Mouse (Mus musculus) left cerebral cortex, postnatal 4 days (tissue): Measurements from ENCODE around the gene Npas2. TPM values are rescaled to one million over a fixed set of nuclear protein-coding genes. Genes with fewer than 3 reads are reported as not detected.
A peak's percentile ranks its signal among the peaks of the same experiment; 100 is the strongest.

ENCODE experiments used
- DNase-seq: peaks from one replicate; pipeline ENCODE4 v3.0.0-alpha.2; 2022
- intact Hi-C: fragments of 180-260 bp; cut with DNase I; formaldehyde crosslinking; loops from one replicate; pipeline ENCODE4 v1.15.1; 2025
- total RNA-seq, 2 experiments: library from RNA; stranded (reverse); gene quantifications; 2 replicates each; pipeline ENCODE4 v1.2.3; 2021

Gene Npas2
- total RNA-seq, 2 experiments from 2014 or later, result 36.5 to 38.2 TPM

DNA sequence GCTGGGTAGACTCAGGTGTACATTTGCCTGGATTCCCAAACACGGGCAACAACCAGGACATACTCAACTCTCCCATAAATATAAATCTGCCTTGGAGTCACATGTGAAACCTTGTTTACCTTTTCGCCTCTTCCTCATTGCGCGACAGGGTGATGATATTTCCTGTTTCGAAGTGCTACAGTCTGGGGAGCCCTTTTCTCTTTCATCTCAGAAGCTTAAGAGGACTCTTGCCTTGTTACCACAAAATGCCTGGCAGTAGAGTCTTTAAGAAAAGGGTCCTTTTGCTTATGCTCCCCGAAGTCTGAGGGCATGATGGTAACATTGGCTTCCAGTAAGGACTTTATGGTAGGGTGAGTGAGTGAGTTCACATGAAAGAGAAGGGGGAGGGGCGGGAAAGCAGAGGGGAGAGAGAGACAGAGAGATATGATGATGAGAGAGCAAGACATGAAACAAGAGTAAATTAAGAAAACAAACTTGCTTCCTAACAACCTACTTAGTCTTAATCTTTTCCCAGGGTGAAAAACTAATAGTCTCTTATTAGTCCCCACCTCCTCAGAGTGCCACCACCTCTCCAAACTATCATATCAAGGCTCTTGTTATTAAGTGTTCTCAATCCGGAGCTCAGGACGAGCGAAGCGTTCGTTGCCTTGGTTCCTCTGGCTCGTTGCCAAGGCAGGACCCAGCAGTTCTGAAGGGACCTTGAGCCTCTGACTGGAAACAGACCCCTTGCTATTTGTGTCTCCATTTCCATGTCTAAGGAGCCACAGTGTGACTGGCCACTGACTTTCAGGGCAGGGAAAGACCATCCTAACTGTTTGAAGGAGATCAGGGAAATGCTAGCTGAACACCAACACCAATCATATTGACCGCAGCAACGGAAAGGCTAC, 87.7 kb downstream of the Npas2 start:
- peak; percentile 57 for DNase-seq
- intact Hi-C loops, result no loop called here

DNA sequence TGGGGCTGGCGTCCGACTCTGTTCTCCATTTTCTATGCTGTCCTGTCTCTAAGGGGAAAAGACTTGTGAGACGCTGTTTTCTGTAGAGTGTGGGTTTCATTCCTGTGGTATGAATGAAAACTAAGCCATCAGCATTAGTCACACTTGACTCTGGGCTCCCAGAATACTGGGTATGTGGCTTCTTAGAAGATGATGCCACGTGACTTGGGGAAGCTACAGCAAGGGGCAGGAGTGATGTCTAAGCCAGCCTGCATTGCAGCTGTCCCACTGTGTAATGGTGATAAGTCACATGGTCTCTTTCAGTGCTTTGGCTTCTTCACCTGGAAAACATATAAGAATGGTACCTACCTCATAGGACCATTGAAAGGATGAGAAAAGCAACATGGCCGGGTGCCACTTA, 88.4 kb downstream of the Npas2 start:
- intact Hi-C loops, result no loop called here
- DNase-seq, result no peak

DNA sequence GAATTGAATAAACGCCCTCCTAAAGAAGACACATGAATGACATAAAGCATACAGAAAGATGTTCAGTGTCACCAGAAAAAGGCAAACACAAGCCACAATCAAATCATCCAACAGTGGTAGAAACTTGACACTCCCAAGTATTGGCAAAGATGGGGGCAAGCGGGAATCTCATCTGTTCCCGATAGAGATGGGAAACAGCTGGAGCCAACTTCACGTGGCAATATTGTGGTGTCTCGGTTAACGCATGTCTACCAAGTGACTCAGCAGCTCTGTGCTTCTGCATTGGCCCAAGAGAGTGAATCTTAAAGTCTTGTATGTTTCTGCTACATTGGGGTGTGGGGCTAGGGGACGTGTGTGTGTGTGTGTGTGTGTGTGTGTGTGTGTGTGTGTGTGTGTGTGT, 89.8 kb downstream of the Npas2 start:
- intact Hi-C loops, result no loop called here
- DNase-seq, result no peak

- intact Hi-C loops, result no loop called here
- peak; percentile 7 for DNase-seq
These were observed 91.3 kb downstream of the Npas2 start for GRCm38 (mm10) chr1:39284786-39285185.

GRCm38 (mm10) chr1:39287076-39287475, 93.5 kb downstream of the Npas2 start:
- intact Hi-C loops, result no loop called here
- DNase-seq, result no peak

- DNase-seq, result no peak
- intact Hi-C loops, result no loop called here
These were observed 94.3 kb downstream of the Npas2 start for GRCm38 (mm10) chr1:39287831-39288230.

DNA sequence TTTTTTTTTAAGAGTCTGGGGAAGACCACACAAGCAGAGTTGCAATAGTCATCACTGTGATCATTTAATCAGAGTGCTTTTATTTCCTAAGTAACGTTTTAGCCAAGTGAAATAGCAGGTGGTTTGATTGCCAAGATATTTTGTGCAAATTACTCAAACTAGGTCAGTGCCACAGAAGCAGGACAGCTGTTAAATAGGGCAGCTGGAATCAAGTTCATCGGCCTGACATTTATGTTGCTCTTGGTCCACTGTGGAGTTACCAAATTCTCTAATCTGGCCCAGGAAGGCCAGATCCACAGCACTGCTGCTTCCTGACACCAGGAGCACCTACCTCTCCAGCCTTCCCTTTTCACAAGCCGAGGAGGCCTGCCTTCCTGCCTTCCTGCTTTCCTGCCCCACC, 94.9 kb downstream of the Npas2 start:
- DNase-seq, result no peak
- intact Hi-C loops, result no loop called here

DNA sequence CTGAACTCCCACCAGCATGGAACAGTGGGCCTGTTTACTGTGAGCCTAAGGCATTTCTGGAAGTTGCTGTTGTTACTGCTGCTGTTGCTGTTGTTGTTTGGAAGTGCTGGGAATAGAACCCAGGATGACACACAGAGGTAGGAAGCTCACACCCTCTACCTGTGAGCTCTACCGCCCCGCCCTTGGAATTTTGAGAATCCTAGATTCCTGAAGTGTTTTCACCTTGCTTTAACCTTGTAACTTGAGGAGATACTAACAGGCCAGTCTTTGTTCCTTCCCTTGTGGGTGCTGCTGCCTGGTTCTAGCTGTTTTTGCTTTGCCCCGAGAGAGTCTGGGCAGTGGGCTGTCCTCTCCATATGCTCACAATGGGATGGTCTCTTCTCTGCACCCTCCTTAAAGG, 98.5 kb downstream of the Npas2 start:
- intact Hi-C loops, result no loop called here
- no peak for DNase-seq

- intact Hi-C loops, result no loop called here
- no peak for DNase-seq
These were observed 104.8 kb downstream of the Npas2 start for GRCm38 (mm10) chr1:39298294-39298693.

GRCm38 (mm10) chr1:39300243-39300642, 106.7 kb downstream of the Npas2 start:
- intact Hi-C loops, result no loop called here
- no peak for DNase-seq

DNA sequence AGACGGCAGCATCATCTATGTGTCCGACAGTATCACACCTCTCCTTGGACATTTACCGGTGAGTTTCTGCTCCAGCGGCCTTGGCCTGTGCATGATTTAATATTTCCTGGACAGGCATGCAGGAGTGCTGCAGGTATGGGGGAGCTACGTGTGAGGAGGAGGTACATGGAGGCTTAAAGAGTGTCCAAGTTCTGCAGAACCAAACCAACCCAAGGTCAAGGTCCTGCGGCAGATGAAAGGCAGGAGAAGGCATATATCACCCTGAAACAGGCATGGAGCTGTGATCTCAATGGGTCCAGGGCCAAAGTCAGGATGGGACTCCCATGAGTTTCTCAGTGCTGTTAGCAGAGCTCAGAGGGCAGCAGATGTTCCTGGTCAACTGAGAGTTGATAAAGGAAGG, 107.1 kb downstream of the Npas2 start:
- DNase-seq, result no peak
- intact Hi-C loops, result no loop called here

GRCm38 (mm10) chr1:39302246-39302645, 108.7 kb downstream of the Npas2 start:
- DNase-seq, result no peak
- intact Hi-C loops, result no loop called here

GRCm38 (mm10) chr1:39303054-39303649, 109.6 kb downstream of the Npas2 start:
- DNase-seq, result no peak
- intact Hi-C loops, result no loop called here

GRCm38 (mm10) chr1:39307291-39307690, 113.8 kb downstream of the Npas2 start:
- intact Hi-C loops, result no loop called here

GRCm38 (mm10) chr1:39307971-39308370, 114.4 kb downstream of the Npas2 start:
- no peak for DNase-seq
- intact Hi-C loops, result no loop called here

More at GRCm38 (mm10) chr1:39307291-39307690, 113.8 kb downstream of the Npas2 start:
- DNase-seq, result no peak

- intact Hi-C loops, result no loop called here
- DNase-seq, result no peak
These were observed 116.0 kb downstream of the Npas2 start for GRCm38 (mm10) chr1:39309548-39309947.

DNA sequence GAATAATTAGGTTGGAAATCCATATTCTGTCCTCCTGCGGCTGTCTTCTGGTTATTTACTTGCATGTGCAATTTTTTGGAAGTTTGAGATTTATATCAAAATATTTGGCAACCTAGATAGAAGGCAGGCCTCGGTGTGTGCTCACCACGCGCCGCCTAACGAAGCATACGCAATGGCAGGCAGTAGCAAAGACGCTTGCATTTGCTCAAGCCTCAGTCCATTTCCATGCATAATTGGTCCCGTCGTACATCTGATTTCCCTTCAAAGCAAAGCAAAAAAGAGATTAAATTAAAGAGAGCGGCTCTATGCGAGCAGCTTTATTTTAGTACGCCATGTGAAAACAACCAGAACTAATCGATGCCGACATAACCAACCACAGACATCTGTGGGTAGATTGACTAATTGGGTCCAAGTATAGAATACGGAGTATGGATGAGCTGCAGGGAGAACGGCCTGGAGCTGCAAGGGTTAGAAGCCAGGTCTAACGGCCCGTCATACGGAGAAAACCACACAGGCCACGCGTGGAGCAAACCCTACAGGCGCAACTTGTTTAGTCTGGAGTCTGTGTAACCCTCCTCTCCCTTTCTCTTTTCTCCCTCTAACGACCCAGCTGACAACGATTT, 118.9 kb downstream of the Npas2 start:
- intact Hi-C loops, result loop anchor here (10.0 kb wide), 1 partner anchor 118 kb away; the partner anchor contains the start of gene Npas2
- no peak for DNase-seq

DNA sequence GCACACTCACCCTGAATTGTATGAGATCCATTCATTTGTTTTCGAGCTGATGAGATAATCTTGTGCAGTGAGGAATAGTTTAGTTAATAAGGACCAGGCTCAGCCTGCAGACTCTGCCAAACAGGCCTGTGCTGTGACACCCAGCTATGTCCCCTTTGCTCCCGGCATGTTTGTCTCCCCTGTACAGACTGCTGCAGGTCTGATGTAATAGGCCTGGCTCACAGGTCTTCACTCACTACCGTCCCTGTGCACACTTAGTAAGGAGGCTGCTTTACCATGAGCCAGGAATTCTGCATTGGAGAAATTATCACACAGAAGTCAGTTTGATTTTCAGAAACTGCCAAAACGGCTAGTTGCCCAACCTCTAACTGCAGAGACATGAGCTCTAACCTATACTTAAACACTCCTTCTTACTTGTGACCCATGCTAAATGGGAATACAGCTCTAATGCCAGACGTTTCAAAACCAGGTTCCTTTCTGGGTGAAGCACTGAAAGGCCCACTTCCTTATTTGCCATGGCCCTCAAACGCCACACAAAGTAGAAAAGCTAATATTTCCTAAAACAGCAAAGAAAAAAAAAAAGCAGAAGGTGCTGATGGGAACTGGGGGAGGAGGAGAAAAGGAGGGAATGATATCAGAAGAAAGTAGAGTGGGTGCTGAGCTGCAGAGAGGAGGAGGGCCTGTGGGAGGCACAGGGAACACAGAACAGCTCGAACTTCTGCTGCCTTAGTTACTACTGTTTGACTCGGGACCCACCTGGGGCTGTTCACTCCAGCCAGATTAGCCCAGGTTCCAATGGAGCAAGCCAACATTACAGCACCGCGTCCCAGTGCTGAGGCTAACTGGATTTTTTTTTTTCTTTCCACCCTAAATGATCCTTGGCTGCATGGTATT, 120.1 kb downstream of the Npas2 start:
- intact Hi-C loops, result loop anchor here (10.0 kb wide), 1 partner anchor 119 kb away; the partner anchor contains the start of gene Npas2
- DNase-seq, result no peak

DNA sequence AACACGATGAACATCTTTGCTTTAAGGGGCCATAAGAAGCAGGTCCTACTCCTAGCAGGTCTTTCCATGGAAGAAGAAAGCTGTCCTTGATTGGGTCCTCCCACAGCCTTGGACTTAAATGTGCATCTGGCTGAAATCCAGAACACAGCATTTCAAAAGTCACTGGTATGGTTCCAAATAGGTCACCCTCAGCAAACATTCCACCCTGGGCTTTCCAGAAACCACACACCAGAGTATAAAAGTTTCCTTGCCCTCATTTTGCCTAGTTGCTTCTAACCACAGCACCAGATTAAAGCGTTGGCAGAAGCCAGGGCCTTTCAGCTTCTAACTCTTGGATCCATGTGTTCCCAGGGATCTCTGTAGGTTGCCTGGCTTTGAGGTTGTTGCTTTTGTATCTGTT, 124.4 kb downstream of the Npas2 start:
- intact Hi-C loops, result loop anchor here (10.0 kb wide), 1 partner anchor 123 kb away; the partner anchor contains the start of gene Npas2
- DNase-seq, result no peak

GRCm38 (mm10) chr1:39318870-39319269, 125.3 kb downstream of the Npas2 start:
- intact Hi-C loops, result loop anchor here (10.0 kb wide), 1 partner anchor 124 kb away; the partner anchor contains the start of gene Npas2

More at GRCm38 (mm10) chr1:39318870-39319269, 125.3 kb downstream of the Npas2 start:
- DNase-seq, result no peak
